Mouse (Mus musculus) embryonic facial prominence, embryonic 13.5 days (tissue): Measurements from ENCODE around the gene Crk. TPM values are rescaled to one million over a fixed set of nuclear protein-coding genes. Genes with fewer than 3 reads are reported as not detected.
"Not testable (repeated sequence)": the region's sequence is repeated elsewhere in the genome, so short reads cannot be mapped to it uniquely, and the experiment has no call there.

Experiments
- ATAC-seq: fragments of 200-750 bp; cut with Nextera tagmentation; 2 replicates; pipeline ENCODE4 v1.8.0; 2017; ENCODE audit warnings: low read depth; ENCODE audit not compliant: insufficient number of reproducible peaks, insufficient read depth, low FRiP score, low TSS enrichment
- H3K27ac ChIP-seq: fragments of 300-500 bp; sonication (generic); 2 replicates; pipeline ENCODE4 v1.5.1; 2015; ENCODE audit warnings: moderate library complexity, mild to moderate bottlenecking, inconsistent platforms
- H3K27me3 ChIP-seq: fragments of 300-500 bp; sonication (generic); 2 replicates; pipeline ENCODE4 v1.6.1; 2015; ENCODE audit warnings: mild to moderate bottlenecking, inconsistent platforms
- H3K36me3 ChIP-seq: fragments of 300-500 bp; sonication (generic); 2 replicates; pipeline ENCODE4 v1.6.1; 2015; ENCODE audit warnings: mild to moderate bottlenecking, inconsistent platforms
- H3K4me1 ChIP-seq: fragments of 300-500 bp; sonication (generic); 2 replicates; pipeline ENCODE4 v1.6.1; 2015; ENCODE audit warnings: inconsistent platforms
- H3K4me2 ChIP-seq: fragments of 300-500 bp; sonication (generic); 2 replicates; pipeline ENCODE4 v1.6.1; 2015; ENCODE audit warnings: moderate library complexity, mild to moderate bottlenecking, inconsistent platforms
- H3K4me3 ChIP-seq: fragments of 300-500 bp; sonication (generic); 2 replicates; pipeline ENCODE4 v1.5.1; 2015; ENCODE audit warnings: mild to moderate bottlenecking, inconsistent platforms
- H3K9ac ChIP-seq: fragments of 300-500 bp; sonication (generic); 2 replicates; pipeline ENCODE4 v1.6.1; 2015; ENCODE audit warnings: mild to moderate bottlenecking, inconsistent platforms
- H3K9me3 ChIP-seq: fragments of 300-500 bp; sonication (generic); 2 replicates; pipeline ENCODE4 v1.6.1; 2016; ENCODE audit warnings: inconsistent platforms
- WGBS: fragments of 180-500 bp; shearing (Covaris S2); methylation state at CpG from one replicate; pipeline ENCODE4 v1.1.7; 2015; ENCODE audit warnings: mixed read lengths; 5-methylcytosine and 5-hydroxymethylcytosine counted together
- polyA plus RNA-seq: library from polyadenylated mRNA; unstranded; fragments of >200 nt; fragmentation: Nextera tagmentation; extraction: Ambion mirVana; gene quantifications from 2 replicates; pipeline ENCODE4 v1.2.1, GENCODE M21; 2015

Crk gene
- polyA plus RNA-seq, 1 experiment from 2014 or later, result 123 TPM

DNA sequence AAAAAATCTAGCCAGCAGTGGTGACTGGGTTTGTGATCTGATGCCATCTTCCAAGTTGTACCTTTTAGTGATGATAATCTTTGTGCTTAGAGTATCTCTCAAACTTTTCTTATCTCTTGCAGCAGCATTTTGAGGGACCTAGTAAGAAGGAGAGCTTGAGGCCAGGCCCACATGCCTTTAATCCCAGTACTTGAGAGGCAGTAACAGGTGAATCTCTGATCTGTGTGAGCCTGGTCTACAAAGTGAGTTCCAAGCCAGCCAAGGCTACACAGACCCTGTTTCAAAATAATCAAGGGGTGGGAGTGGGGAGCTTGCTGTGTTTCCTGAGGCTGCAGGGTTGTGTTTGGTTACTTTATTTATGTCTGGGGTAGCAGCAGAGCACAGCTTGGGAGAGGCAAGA, 12.0 kb downstream of the Crk start:
- H3K9me3 ChIP-seq, result no peaks in the 10 kb centered on the region
- H3K4me1 ChIP-seq, result peaks cover 7% of the 10 kb centered on the region
- H3K4me2 ChIP-seq, result no peak overlapping the region
- peaks cover 32% of the 10 kb centered on the region for H3K36me3 ChIP-seq
- no peak overlapping the region for H3K4me3 ChIP-seq
- ATAC-seq, result no peak
- no peaks in the 10 kb centered on the region for H3K27me3 ChIP-seq
- H3K27ac ChIP-seq, result no peak overlapping the region
- no peak overlapping the region for H3K9ac ChIP-seq

DNA sequence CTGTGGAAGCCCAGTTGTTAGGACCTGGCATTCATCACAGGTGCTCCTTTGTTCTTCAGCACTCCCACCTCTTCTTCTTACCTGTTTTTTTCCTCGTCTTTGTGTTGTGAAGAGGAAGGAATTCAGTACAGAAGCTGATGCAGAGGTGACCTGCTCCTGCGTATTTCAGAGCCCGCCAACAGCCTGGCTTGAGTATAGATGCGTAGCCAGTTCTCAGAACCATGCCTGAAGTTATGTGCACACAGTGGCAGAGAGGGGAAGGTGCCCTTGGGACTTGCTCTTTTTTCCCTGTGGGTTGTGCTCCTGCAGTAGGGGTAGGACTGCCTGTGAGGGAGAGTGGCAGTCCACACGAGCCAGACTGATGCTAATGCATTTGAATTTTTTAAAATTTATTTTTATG, 14.5 kb downstream of the Crk start:
- no peak overlapping the region for H3K27ac ChIP-seq
- no peak overlapping the region for H3K9ac ChIP-seq
- 88% methylated on average over 5 of the region's 5 CpGs for WGBS
- no peak overlapping the region for H3K4me2 ChIP-seq
- no peaks in the 10 kb centered on the region for H3K9me3 ChIP-seq
- no peaks in the 10 kb centered on the region for H3K4me1 ChIP-seq
- no peak overlapping the region for H3K4me3 ChIP-seq
- no peaks in the 10 kb centered on the region for H3K27me3 ChIP-seq
- ATAC-seq, result no peak
- peaks cover 58% of the 10 kb centered on the region for H3K36me3 ChIP-seq

DNA sequence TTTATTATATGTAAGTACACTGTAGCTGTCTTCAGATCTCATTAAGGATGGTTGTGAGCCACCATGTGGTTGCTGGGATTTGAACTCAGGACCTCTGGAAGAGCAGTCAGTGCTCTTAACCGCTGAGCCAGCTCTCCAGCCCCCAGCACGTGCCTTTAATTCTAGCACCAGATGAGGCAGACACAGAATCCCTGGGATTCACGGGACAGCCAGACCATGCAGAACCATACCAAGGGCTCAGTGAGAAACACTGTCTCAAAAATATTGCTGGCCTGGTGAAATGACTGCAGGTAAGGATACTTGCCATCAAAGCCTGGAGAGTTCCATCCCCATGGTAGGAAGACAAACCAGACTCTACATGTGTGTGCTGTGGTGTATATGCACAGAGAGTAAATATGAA, 18.4 kb downstream of the Crk start:
- not testable (repeated sequence) for H3K9ac ChIP-seq

DNA sequence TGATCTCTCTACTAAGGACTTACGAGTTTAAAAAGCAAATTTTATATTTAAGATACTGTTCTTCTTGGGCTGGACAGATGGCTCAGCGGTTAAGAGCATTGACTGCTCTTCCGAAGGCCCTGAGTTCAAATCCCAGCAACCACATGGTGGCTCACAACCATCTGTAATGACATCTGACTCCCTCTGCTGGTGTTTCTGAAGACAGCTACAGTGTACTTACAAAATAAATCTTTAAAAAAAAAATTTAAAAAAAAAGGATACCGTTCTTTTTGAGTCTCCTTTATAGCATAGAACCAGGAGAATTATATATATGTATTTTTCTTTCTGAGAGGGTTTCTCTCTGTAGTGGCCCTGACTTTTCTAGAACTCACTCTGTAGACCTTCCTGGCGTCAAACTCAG, 21.5 kb downstream of the Crk start:
- Histone ChIP-seq H3K4me1 (no peaks in the 10 kb centered on the region), H3K27me3 (no peaks in the 10 kb centered on the region), H3K36me3 (peaks cover 84% of the 10 kb centered on the region), H3K9me3 (no peaks in the 10 kb centered on the region), H3K9ac (no peak overlapping the region), H3K4me2 (no peak overlapping the region), H3K4me3 (no peak overlapping the region), H3K27ac (no peak overlapping the region)
- no peak for ATAC-seq
- WGBS, result 95% methylated on average over 5 of the region's 5 CpGs

More for the DNA sequence above, 18.4 kb downstream of the Crk start:
- H3K4me3 ChIP-seq, H3K9me3 ChIP-seq, H3K27me3 ChIP-seq, H3K27ac ChIP-seq, ATAC-seq, H3K4me1 ChIP-seq, H3K4me2 ChIP-seq: not testable (repeated sequence)
- H3K36me3 ChIP-seq, result peaks cover 78% of the 10 kb centered on the region
- WGBS, result 91% methylated on average over 3 of the region's 3 CpGs

DNA sequence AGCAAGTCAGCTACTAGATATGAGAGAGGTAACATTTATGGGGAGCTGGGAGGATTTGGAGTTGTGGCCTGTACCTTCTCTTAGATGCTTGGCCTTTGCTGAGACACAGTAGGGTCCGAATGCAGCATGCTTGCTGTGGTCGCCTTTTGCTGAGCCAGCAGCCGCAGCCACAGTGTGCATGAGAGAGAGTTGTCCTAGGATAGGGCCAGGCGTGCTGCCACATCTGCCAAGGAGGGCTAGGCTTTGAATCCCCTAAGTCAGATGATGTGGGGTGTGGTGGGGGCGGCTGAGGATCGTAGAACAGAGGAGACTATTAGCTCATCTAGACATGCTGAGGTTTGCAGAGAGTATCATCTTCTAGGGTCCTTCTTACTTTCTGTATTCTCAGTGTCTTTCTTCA, 23.7 kb downstream of the Crk start:
- ATAC-seq, result no peak

DNA sequence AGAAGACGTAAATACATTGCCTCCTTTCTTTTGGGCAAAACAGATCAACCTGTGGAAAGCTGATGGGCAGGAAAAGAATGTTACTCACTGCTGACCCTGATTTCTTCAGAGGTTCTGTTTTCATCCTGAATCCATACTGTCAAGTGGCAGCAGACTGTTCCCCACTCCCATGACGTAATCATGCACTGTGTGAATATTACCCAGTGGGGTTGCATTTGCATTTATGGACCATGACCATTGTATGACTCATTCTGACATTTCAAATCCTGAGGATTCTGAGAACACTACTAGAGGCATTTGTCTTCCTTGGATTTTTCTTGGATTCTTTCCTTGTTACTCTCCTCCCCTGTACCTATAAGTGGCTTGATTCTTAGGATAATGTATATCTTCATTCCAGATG, 24.7 kb downstream of the Crk start:
- 91% methylated on average over 2 of the region's 2 CpGs for WGBS

More for the DNA sequence above, 23.7 kb downstream of the Crk start:
- Histone ChIP-seq H3K27me3 (no peaks in the 10 kb centered on the region), H3K4me1 (no peaks in the 10 kb centered on the region), H3K9ac (no peak overlapping the region), H3K9me3 (0 out of 2 replicates have a peak, but pooled peaks cover 2% of the 10 kb centered on the region), H3K36me3 (peaks cover 84% of the 10 kb centered on the region), H3K4me3 (no peak overlapping the region), H3K4me2 (no peak overlapping the region), H3K27ac (no peak overlapping the region)
- 92% methylated on average over 6 of the region's 6 CpGs for WGBS

DNA sequence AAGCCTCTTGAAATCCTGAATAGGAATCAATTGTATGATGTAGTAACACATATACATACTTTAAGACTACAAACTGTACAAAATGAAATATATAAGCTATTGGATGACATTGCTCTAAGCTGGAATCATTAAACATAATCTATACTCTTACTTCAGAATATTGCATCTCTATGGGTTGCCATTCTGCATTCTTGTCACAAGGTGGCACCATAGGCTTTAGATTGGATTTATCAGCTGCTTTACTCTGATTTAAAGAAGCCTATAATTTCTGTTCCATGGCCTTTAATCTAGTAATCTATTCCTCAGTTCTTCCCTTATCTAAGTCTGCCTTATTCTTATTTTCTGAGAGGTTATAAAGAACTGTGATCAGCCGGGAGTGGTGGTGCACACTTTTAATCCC, 34.9 kb downstream of the Crk start:
- ATAC-seq, result no peak
- 96% methylated on average over 1 of the region's 1 CpGs for WGBS

More for the DNA sequence above, 24.7 kb downstream of the Crk start:
- no peak overlapping the region for H3K4me3 ChIP-seq
- no peak overlapping the region for H3K27ac ChIP-seq
- H3K27me3 ChIP-seq, result no peaks in the 10 kb centered on the region
- peaks cover 76% of the 10 kb centered on the region for H3K36me3 ChIP-seq
- H3K4me2 ChIP-seq, result no peak overlapping the region
- no peak overlapping the region for H3K9ac ChIP-seq
- no peaks in the 10 kb centered on the region for H3K4me1 ChIP-seq
- ATAC-seq, result no peak
- H3K9me3 ChIP-seq, result 0 out of 2 replicates have a peak, but pooled peaks cover 3% of the 10 kb centered on the region

DNA sequence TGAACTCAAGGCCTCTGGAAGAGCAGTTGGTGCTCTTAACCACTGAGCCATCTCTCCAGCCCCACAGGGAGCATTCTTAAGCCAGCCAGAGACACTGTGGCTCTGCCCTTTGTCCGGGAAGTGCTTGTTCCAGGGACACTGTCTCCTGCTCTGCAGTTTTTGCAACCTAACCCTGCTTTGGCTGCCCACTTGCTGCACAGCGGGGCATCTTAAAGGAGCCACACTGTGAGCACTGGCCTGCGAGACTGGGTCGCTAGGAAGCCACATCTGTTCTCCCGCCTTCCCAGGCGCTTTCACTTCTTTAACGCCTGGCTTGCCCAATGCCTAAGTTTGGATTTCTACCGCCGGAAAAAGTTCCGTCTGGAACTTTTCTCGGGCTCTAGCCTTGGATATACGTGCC, 36.5 kb downstream of the Crk start:
- no peak overlapping the region for H3K4me3 ChIP-seq
- no peak overlapping the region for H3K27ac ChIP-seq
- no peaks in the 10 kb centered on the region for H3K36me3 ChIP-seq
- H3K27me3 ChIP-seq, result no peaks in the 10 kb centered on the region
- H3K4me2 ChIP-seq, result peak overlapping the region; percentile 7; the same call in 1 of the 2 replicates
- H3K9me3 ChIP-seq, result no peaks in the 10 kb centered on the region; the same call in 1 of the 2 replicates
- no peak overlapping the region for H3K9ac ChIP-seq
- no peak for ATAC-seq
- no peaks in the 10 kb centered on the region for H3K4me1 ChIP-seq
- WGBS, result 26% methylated on average over 12 of the region's 12 CpGs

More for the DNA sequence above, 34.9 kb downstream of the Crk start:
- H3K4me3 ChIP-seq, result no peak overlapping the region
- H3K27ac ChIP-seq, result no peak overlapping the region
- H3K27me3 ChIP-seq, result no peaks in the 10 kb centered on the region
- no peak overlapping the region for H3K4me2 ChIP-seq
- H3K4me1 ChIP-seq, result no peaks in the 10 kb centered on the region
- no peaks in the 10 kb centered on the region for H3K9me3 ChIP-seq
- H3K36me3 ChIP-seq, result no peaks in the 10 kb centered on the region
- H3K9ac ChIP-seq, result no peak overlapping the region

DNA sequence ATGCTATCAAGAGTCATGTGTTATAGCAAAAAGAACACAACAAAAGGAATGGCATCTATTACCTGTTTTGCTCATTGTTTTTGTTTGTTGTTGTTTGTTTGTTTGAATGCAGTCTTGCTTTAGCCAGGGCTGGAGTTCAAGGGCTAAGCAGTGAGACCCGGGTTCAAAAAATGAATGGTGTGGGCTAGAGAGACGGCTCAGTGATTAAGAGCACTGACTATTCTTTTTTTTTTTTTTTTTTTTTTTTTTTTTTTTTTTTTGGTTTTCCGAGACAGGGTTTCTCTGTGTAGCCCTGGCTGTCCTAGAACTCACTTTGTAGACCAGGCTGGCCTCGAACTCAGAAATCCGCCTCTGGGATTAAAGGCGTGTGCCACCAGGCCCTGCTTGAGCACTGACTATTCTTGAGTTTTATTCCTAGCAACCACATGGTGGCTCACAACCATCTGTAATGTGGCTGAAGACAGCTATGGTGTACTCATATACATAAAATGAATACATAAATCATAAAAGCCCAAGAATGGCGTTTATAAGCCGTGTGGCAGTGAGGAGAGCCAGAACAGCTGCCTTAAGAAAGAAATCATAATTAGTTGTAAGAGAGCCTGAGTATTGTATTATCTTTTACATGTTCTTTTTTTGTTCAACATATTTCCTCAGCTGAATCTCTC, 37.7 kb downstream of the Crk start:
- H3K4me3 ChIP-seq, result no peak overlapping the region
- H3K9me3 ChIP-seq, result peaks cover 8% of the 10 kb centered on the region
- no peaks in the 10 kb centered on the region for H3K36me3 ChIP-seq
- H3K4me1 ChIP-seq, result no peaks in the 10 kb centered on the region
- no peaks in the 10 kb centered on the region for H3K27me3 ChIP-seq
- no peak for ATAC-seq
- 78% methylated on average over 8 of the region's 8 CpGs for WGBS
- no peak overlapping the region for H3K27ac ChIP-seq
- no peak overlapping the region for H3K4me2 ChIP-seq
- H3K9ac ChIP-seq, result no peak overlapping the region

DNA sequence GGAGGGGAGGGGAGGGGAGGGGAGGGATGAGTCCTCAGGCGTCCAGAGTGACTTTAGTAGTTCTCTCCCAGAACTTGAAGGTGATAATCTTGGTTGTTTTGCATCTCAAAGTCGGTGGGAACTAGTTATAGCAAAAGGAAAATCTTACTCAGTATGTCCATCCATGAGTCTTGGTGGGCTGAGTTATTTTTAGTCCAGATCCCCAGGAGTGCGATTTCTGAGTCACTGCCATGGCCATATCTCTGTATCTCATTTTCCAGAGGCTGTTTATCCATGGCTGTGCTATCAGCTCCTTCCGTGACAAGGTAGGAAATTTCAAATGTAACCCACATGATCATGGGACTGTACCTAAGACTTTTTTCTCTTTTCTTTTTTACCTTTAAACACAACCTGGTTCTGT, 43.3 kb downstream of the Crk start:
- Histone ChIP-seq H3K4me1 (no peaks in the 10 kb centered on the region), H3K36me3 (no peaks in the 10 kb centered on the region), H3K27ac (no peak overlapping the region), H3K4me3 (no peak overlapping the region), H3K9ac (no peak overlapping the region), H3K4me2 (no peak overlapping the region), H3K9me3 (peaks cover 8% of the 10 kb centered on the region), H3K27me3 (no peaks in the 10 kb centered on the region)
- 50% methylated on average over 4 of the region's 4 CpGs for WGBS
- ATAC-seq, result no peak

DNA sequence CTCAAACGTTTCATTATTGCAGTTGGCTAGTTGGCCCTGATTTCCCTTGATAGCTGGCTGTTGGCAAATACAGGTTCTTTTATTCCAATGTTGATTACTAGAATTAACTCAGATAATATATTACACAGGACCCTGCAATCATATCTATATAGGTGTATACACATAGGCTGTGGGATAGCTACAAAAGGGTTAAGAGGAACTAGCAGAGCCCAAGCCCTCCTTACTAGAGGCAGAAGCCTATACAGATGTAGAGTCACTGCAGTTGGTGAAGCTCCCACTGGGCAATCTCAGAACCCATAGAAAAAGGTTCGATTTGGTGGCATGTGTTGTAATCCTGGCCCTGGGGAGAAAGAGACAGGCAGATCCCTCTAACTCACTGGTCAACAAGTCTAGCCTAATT, 48.1 kb downstream of the Crk start:
- peaks cover 4% of the 10 kb centered on the region; the same call in 1 of the 2 replicates for H3K27me3 ChIP-seq
- no peak overlapping the region for H3K4me2 ChIP-seq
- H3K36me3 ChIP-seq, result no peaks in the 10 kb centered on the region
- ATAC-seq, result no peak
- WGBS, result 73% methylated on average over 2 of the region's 2 CpGs
- H3K4me1 ChIP-seq, result peaks cover 10% of the 10 kb centered on the region
- H3K9me3 ChIP-seq, result no peaks in the 10 kb centered on the region
- H3K27ac ChIP-seq, result no peak overlapping the region
- no peak overlapping the region for H3K9ac ChIP-seq
- no peak overlapping the region for H3K4me3 ChIP-seq

DNA sequence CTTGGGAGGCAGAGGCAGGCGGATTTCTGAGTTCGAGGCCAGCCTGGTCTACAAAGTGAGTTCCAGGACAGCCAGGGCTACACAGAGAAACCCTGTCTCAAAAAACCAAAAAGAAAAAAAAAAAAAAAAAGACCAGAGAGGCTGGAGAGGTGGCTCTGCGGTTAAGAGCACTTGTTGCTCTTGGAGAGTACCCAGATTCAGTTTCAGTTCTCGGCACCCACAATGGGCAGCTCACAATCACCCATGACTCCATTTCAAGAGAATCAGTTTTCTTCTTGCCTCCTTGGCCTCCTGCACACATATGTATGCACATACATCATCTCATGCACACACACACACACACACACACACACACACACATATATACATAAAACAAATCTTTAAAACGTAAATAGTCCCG, 48.6 kb downstream of the Crk start:
- not testable (repeated sequence) for ATAC-seq, H3K36me3 ChIP-seq, H3K9me3 ChIP-seq, H3K27ac ChIP-seq, H3K9ac ChIP-seq, H3K4me2 ChIP-seq, H3K27me3 ChIP-seq, H3K4me3 ChIP-seq
- whole genome bisulfite sequencing, result 86% methylated on average over 6 of the region's 6 CpGs
- peaks cover 14% of the 10 kb centered on the region for H3K4me1 ChIP-seq
